Mouse (Mus musculus) intestine, embryonic 14.5 days (tissue): ENCODE results near the gene Zbtb17. TPM values are rescaled to one million over a fixed set of nuclear protein-coding genes. Genes with fewer than 3 reads are reported as not detected.
A peak's percentile ranks its signal among the peaks of the same experiment; 100 is the strongest.

Experiments used
- ATAC-seq: fragments of 200-750 bp; cut with Nextera tagmentation; replicated peaks from 2 replicates; pipeline ENCODE4 v1.8.0; 2017; ENCODE audit warnings: low read depth, moderate number of reproducible peaks, moderate TSS enrichment, moderate library complexity; ENCODE audit not compliant: low FRiP score, low TSS enrichment
- DNase-seq: peaks from one replicate; pipeline ENCODE4 v3.0.0-alpha.2; 2018; ENCODE audit warnings: low spot score
- H3K27ac ChIP-seq: fragments of 300-500 bp; sonication (generic); 2 replicates; pipeline ENCODE4 v1.5.1; 2014; ENCODE audit warnings: low read depth, mild to moderate bottlenecking, control low read depth
- H3K27me3 ChIP-seq: fragments of 300-500 bp; sonication (generic); replicated peaks from 2 replicates; pipeline ENCODE4 v1.6.1; 2014; ENCODE audit warnings: low read length, control low read depth; ENCODE audit not compliant: control insufficient read depth, insufficient read depth
- H3K36me3 ChIP-seq: fragments of 300-500 bp; sonication (generic); 2 replicates; pipeline ENCODE4 v1.6.1; 2014; ENCODE audit warnings: low read length, control low read depth; ENCODE audit not compliant: control insufficient read depth, insufficient read depth
- H3K4me1 ChIP-seq: fragments of 300-500 bp; sonication (generic); replicated peaks from 2 replicates; pipeline ENCODE4 v1.6.1; 2014; ENCODE audit warnings: low read length, control low read depth, mixed read lengths; ENCODE audit not compliant: control insufficient read depth, insufficient read depth
- H3K4me2 ChIP-seq: fragments of 300-500 bp; sonication (generic); 2 replicates; pipeline ENCODE4 v1.6.1; 2014; ENCODE audit warnings: low read length
- H3K4me3 ChIP-seq: fragments of 300-500 bp; sonication (generic); 2 replicates; pipeline ENCODE4 v1.5.1; 2014; ENCODE audit warnings: low read depth, low read length, control low read depth, mixed read lengths
- H3K9ac ChIP-seq: fragments of 300-500 bp; sonication (generic); 2 replicates; pipeline ENCODE4 v1.6.1; 2014; ENCODE audit warnings: mild to moderate bottlenecking, low read length
- H3K9me3 ChIP-seq: fragments of 300-500 bp; sonication (generic); 2 replicates; pipeline ENCODE4 v1.6.1; 2016; ENCODE audit warnings: low read length, control low read depth; ENCODE audit not compliant: control insufficient read depth
- WGBS: fragments of 180-500 bp; shearing (Covaris S2); extraction: QIAGEN DNeasy Blood & Tissue Kit; methylation state at CpG from one replicate; pipeline ENCODE4 v1.1.7; 2014; 5-methylcytosine and 5-hydroxymethylcytosine counted together
- polyA plus RNA-seq: library from polyadenylated mRNA; unstranded; fragments of >200 nt; fragmentation: Nextera tagmentation; extraction: Ambion mirVana; gene quantifications from 2 replicates; pipeline ENCODE4 v1.2.1, GENCODE M21; 2014

Zbtb17 gene
- polyA plus RNA-seq, 1 experiment from 2014 or later = 29.9 TPM

DNA sequence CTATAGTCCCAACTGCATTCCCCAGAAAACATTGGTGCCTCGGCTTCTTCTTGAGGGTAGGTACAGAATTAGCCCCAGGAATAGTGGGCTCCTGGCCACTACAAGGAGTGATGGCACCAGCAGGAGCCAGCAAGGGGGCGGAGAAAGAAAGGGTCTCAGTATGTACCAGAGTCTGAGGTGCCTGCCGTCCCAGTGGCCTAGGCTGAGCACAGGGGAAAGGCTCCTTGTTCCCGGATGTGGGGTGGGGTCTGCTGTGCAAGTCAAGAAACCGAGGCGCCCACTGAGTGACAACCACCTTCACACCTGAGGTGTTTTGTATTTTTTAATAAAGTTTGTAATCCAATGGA is 23.1 kb downstream of the Zbtb17 start:
- Histone ChIP-seq H3K4me3 (no peak overlapping the region), H3K36me3 (peaks cover 90% of the 10 kb centered on the region), H3K4me2 (no peak overlapping the region), H3K27ac (no peak overlapping the region), H3K9ac (no peak overlapping the region), H3K4me1 (no peaks in the 10 kb centered on the region), H3K9me3 (no peaks in the 10 kb centered on the region), H3K27me3 (no peaks in the 10 kb centered on the region)
- ATAC-seq (no peak), DNase-seq (no peak)
- WGBS = 83% methylated on average over 6 of the region's 6 CpGs

DNA sequence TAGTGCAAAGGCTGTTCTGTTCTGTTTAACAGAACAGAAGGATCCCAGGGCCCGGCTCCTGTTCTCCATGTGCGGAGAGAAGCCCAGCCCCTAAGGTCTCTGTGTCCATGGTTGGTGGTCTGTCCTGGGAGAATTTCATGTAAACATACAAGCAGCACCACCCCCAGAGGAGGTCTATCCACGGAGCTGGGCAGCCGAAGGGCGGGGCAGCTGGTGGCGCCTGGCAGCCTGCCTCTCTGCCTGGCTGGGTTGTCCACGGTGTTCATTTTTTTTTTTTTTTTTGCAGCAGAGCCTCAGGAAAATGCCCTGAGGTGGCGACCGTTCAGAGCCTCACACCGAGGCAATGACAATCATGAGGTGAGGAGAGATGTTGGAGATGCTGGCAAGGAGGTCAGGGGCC is 24.1 kb downstream of the Zbtb17 start:
- Histone ChIP-seq H3K4me1 (no peaks in the 10 kb centered on the region), H3K27me3 (no peaks in the 10 kb centered on the region)
- no peak for ATAC-seq

GRCm38 (mm10) chr4:141469343-141469742 is 24.9 kb downstream of the Zbtb17 start:
- no peak for ATAC-seq
- no peak for DNase-seq

More for the DNA sequence above, 24.1 kb downstream of the Zbtb17 start:
- Histone ChIP-seq H3K4me2 (no peak overlapping the region), H3K27ac (no peak overlapping the region), H3K36me3 (peaks cover 90% of the 10 kb centered on the region), H3K4me3 (no peak overlapping the region), H3K9ac (no peak overlapping the region), H3K9me3 (no peaks in the 10 kb centered on the region)
- no peak for DNase-seq
- WGBS = 33% methylated on average over 10 of the region's 10 CpGs

DNA sequence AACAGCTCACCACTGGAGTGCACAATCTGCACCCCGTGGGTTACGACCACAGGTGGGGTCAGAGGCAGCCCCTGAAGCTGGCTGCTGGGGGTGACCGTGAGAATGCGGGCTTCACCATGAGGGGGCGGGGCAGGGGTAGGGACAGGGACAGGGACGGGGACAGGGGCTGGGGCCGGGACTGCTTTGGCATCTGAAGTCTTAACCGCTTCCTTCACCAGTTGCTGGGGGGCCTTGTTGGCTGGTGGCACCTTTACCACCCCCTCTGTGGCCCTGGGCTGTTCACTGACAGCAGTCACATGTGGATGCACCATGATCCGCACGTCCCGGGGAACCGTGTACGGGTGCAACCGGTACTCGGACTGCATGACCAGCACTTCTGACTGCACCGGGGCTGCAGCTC is 27.0 kb downstream of the Zbtb17 start:
- Histone ChIP-seq H3K4me2 (no peak overlapping the region), H3K36me3 (peaks cover 91% of the 10 kb centered on the region), H3K27ac (no peak overlapping the region), H3K4me1 (no peaks in the 10 kb centered on the region), H3K9ac (no peak overlapping the region), H3K27me3 (no peaks in the 10 kb centered on the region), H3K4me3 (no peak overlapping the region), H3K9me3 (no peaks in the 10 kb centered on the region)
- DNase-seq (no peak), ATAC-seq (no peak)
- WGBS = 95% methylated on average over 16 of the region's 16 CpGs

More at GRCm38 (mm10) chr4:141469343-141469742, 24.9 kb downstream of the Zbtb17 start:
- H3K36me3 ChIP-seq = peaks cover 90% of the 10 kb centered on the region
- H3K27ac ChIP-seq = no peak overlapping the region
- H3K4me1 ChIP-seq = no peaks in the 10 kb centered on the region
- no peaks in the 10 kb centered on the region for H3K27me3 ChIP-seq
- WGBS = 86% methylated on average over 9 of the region's 9 CpGs
- H3K9ac ChIP-seq = no peak overlapping the region
- H3K4me3 ChIP-seq = no peak overlapping the region
- H3K4me2 ChIP-seq = no peak overlapping the region
- H3K9me3 ChIP-seq = no peaks in the 10 kb centered on the region

GRCm38 (mm10) chr4:141472641-141473321 is 28.3 kb downstream of the Zbtb17 start:
- no peak overlapping the region for H3K9ac ChIP-seq
- no peaks in the 10 kb centered on the region for H3K27me3 ChIP-seq
- no peak overlapping the region for H3K4me3 ChIP-seq
- DNase-seq (no peak), ATAC-seq (no peak)
- WGBS = 81% methylated on average over 32 of the region's 32 CpGs
- peaks cover 93% of the 10 kb centered on the region for H3K36me3 ChIP-seq
- H3K27ac ChIP-seq = no peak overlapping the region
- no peaks in the 10 kb centered on the region for H3K4me1 ChIP-seq
- no peaks in the 10 kb centered on the region for H3K9me3 ChIP-seq
- no peak overlapping the region for H3K4me2 ChIP-seq

DNA sequence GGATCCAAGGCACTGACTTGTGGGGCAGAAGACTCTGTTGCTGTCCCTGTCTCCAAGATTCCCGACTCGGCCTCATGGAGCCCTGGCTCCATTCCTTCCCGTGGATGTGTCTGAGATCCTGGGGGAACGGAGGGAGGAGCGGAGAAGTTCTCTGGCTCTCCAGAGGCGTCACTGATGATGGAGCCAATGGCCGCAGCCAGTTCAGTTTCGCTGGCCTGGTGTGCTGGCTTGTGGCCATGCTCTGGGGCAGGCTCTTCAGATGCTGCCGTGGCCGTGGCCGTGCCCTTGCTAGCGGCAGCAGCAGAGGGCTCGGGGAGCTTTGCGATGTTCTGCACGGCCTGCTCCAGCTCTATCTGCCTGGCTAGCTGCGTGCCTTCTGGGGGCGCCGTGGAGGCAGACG is 30.0 kb downstream of the Zbtb17 start:
- 88% methylated on average over 19 of the region's 19 CpGs for WGBS

DNA sequence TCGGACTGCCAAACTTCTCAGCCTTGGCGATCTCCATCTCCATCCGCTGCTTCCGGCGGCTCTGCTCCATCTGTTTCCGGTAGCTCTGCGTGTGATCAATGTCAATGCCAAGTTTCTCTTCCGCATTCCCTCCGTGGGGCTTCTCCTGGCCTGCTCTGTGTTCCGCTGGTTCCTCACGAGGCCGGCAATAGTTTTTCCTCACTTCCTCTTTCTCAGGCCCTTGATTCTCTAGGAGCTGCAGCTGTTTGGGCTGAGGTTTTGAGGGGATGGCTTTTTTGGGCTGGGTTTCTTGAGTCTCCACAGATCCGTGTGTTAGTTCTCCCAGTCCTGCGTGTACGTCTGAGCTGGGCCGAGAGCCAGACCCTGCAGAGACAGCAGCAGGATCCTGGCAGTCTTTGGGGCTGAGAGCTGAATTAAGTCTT is 33.2 kb downstream of the Zbtb17 start:
- WGBS = 65% methylated on average over 16 of the region's 16 CpGs
- DNase-seq (no peak), ATAC-seq (peak; percentile 65; the same call in 1 of the 2 replicates)

More for the DNA sequence above, 30.0 kb downstream of the Zbtb17 start:
- H3K9me3 ChIP-seq = no peaks in the 10 kb centered on the region
- H3K27me3 ChIP-seq = no peaks in the 10 kb centered on the region
- DNase-seq (no peak), ATAC-seq (no peak)
- H3K4me2 ChIP-seq = no peak overlapping the region
- no peak overlapping the region for H3K27ac ChIP-seq
- H3K36me3 ChIP-seq = peaks cover 99% of the 10 kb centered on the region
- H3K9ac ChIP-seq = no peak overlapping the region
- H3K4me1 ChIP-seq = no peaks in the 10 kb centered on the region; the same call in 1 of the 2 replicates
- no peak overlapping the region for H3K4me3 ChIP-seq

GRCm38 (mm10) chr4:141478225-141478624 is 33.8 kb downstream of the Zbtb17 start:
- Histone ChIP-seq H3K4me2 (no peak overlapping the region), H3K27me3 (no peaks in the 10 kb centered on the region), H3K4me3 (no peak overlapping the region), H3K36me3 (peaks cover 97% of the 10 kb centered on the region), H3K4me1 (no peaks in the 10 kb centered on the region; the same call in 1 of the 2 replicates), H3K9me3 (no peaks in the 10 kb centered on the region), H3K9ac (no peak overlapping the region), H3K27ac (peak overlapping the region; percentile 85)
- ATAC-seq (no peak), DNase-seq (no peak)
- WGBS = 81% methylated on average over 23 of the region's 23 CpGs

More for the DNA sequence above, 33.2 kb downstream of the Zbtb17 start:
- no peak overlapping the region for H3K4me3 ChIP-seq
- H3K9ac ChIP-seq = no peak overlapping the region
- H3K27ac ChIP-seq = peak overlapping the region; percentile 85
- H3K4me2 ChIP-seq = no peak overlapping the region
- peaks cover 97% of the 10 kb centered on the region for H3K36me3 ChIP-seq
- no peaks in the 10 kb centered on the region; the same call in 1 of the 2 replicates for H3K4me1 ChIP-seq
- H3K9me3 ChIP-seq = no peaks in the 10 kb centered on the region
- no peaks in the 10 kb centered on the region for H3K27me3 ChIP-seq

DNA sequence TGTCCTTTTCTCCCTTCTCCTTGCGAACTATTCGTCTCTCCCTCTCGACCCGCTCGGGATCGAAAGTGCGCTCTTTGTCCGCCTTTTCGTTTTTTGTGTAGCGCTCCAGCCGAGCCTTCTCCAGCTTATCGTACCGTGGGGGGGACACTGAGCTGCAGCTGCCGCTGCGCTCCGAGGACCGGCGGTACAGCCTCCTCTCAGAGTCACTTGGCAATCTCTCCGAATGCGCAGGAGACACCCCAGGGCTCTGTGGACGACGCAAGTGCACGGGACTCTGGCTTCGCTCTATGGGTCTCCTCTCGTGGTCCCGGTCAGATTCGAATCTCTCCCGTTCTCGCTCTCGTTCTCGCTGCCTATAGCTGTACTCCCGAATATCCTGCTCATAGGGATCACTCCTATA is 34.3 kb downstream of the Zbtb17 start:
- no peak overlapping the region for H3K4me2 ChIP-seq
- no peaks in the 10 kb centered on the region; the same call in 1 of the 2 replicates for H3K4me1 ChIP-seq
- peak overlapping the region; percentile 85 for H3K27ac ChIP-seq
- no peak overlapping the region for H3K4me3 ChIP-seq
- 95% methylated on average over 32 of the region's 32 CpGs for WGBS
- no peaks in the 10 kb centered on the region for H3K27me3 ChIP-seq
- no peaks in the 10 kb centered on the region for H3K9me3 ChIP-seq
- peaks cover 97% of the 10 kb centered on the region for H3K36me3 ChIP-seq
- no peak overlapping the region for H3K9ac ChIP-seq
- DNase-seq (no peak), ATAC-seq (no peak)
